Mouse (Mus musculus): ENCODE measurements around the gene Shcbp1.
"Not testable (repeated sequence)": the region's sequence is repeated elsewhere in the genome, so short reads cannot be mapped to it uniquely, and the experiment has no call there.

The Shcbp1 gene

GRCm38 (mm10) chr8:4779254-4780055 lies at the start of gene Shcbp1:
Shcbp1 (minus strand) TSS chr8:4779567.
- peak; percentile 82 to 84 for DNase-seq (ENCODE audit: low spot score in 2 of 2)

GRCm38 (mm10) chr8:4808831-4809230 lies 29.5 kb upstream of the Shcbp1 start:
- DNase-seq (ENCODE audit: low spot score in 2 of 2): no peak

- peak in 1 of 2 experiments; percentile 39 for DNase-seq (ENCODE audit: low spot score in 2 of 2)
Observed at GRCm38 (mm10) chr8:4800524-4801122, 21.3 kb upstream of the Shcbp1 start.

GRCm38 (mm10) chr8:4778266-4778665 lies 1.1 kb downstream of the Shcbp1 start:
- no peak for DNase-seq (ENCODE audit: low spot score in 2 of 2)

- DNase-seq (ENCODE audit: low spot score in 2 of 2): no peak
Observed at GRCm38 (mm10) chr8:4764751-4765150, 14.6 kb downstream of the Shcbp1 start.

- DNase-seq (ENCODE audit: low spot score in 2 of 2): no peak
Observed at GRCm38 (mm10) chr8:4753048-4753447, 26.3 kb downstream of the Shcbp1 start.

GRCm38 (mm10) chr8:4730942-4731341 lies 48.4 kb downstream of the Shcbp1 start:
- no peak for DNase-seq (ENCODE audit: low spot score in 2 of 2)

GRCm38 (mm10) chr8:4715546-4715945 lies 63.8 kb downstream of the Shcbp1 start:
- DNase-seq (ENCODE audit: low spot score in 2 of 2): no peak

GRCm38 (mm10) chr8:4708346-4708745 lies 71.0 kb downstream of the Shcbp1 start:
- DNase-seq (ENCODE audit: low spot score in 2 of 2): not testable (repeated sequence)

GRCm38 (mm10) chr8:4707916-4708315 lies 71.5 kb downstream of the Shcbp1 start:
- DNase-seq (ENCODE audit: low spot score in 2 of 2): not testable (repeated sequence)

GRCm38 (mm10) chr8:4691634-4692033 lies 87.7 kb downstream of the Shcbp1 start:
- DNase-seq (ENCODE audit: low spot score in 2 of 2): no peak
